Mouse (Mus musculus) liver (tissue): Measurements from ENCODE around the gene Galnt13.
"Not testable (repeated sequence)": the region's sequence is repeated elsewhere in the genome, so short reads cannot be mapped to it uniquely, and the experiment has no call there.

ENCODE experiments used
- DNase-seq: peaks from one replicate; pipeline ENCODE4 v3.0.0-alpha.2; 2020; ENCODE audit warnings: mixed read lengths

The Galnt13 gene

DNA sequence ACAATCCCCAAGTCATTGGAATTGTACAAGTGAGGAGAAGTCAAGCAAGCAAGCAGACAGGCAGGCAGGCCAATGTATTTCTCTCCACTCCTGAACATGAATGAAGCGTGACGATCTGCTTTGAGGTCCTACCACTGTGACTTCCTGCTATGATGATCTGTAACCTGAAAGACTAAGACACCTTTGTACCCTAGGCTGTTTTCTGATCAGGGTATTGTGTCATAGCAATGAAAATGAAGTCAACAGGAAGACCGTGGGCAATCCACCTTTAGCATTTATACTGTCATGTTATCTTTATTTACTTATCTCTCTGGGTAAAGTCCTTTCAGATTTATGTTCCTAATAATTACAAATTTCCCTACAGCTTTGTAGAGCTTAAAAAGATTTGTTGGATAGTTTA is 500.3 kb downstream of the Galnt13 start:
- DNase-seq: no peak

DNA sequence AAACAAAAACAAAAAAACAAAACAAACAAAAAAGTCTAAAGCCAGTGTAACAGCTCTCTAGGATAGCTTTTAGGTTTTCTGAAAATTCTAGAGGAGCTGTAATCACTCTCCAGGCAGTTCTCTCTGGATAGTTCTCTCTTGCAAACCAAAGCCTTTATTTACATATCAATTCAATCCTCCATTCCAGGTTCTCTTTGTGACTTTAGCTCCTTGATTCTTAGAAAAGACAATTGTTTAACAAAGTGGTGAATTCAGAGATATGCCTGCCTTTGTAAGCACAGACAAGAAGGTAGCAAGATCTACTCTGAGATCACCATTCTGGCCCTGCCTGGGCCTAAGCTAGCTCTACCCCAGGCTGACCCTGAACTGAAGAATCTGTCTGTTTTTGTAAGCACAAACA is 501.2 kb downstream of the Galnt13 start:
- no peak for DNase-seq

DNA sequence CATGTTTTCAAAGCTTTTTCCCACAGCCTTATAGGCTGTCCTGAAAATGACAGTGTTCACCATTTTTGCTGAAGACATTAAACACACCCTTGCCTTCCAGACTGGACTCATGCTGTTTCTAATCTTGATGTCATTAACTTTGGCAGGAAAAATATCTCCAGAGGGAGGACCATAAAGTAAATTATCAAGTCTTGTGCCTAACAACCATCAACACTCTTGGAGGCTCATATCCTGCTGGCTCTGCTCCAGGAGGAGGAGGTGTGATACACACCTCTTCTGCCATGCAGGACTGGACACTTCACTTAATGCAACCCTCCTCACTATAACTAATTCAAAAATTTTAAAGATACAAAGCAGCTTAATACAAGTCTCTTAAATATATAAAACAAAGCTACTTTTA is 502.0 kb downstream of the Galnt13 start:
- DNase-seq: no peak

DNA sequence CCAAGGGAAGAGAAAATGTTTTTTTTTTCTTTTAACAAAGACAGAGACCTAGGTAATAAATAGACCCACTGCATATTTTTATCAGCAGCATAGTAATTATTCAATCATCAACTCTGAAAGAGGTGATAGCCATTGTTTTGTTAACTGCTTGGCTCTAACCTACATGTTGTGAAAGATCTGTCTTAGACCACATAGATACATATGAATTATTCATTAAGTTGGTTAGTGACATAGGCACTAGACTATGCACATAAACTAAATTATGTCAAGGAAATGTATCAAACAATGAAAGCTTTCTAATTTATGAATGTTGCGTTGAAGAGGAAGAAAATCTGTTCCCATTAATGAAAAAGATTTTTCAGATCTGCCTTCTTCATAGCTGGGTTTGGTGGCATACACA is 507.3 kb downstream of the Galnt13 start:
- no peak for DNase-seq

DNA sequence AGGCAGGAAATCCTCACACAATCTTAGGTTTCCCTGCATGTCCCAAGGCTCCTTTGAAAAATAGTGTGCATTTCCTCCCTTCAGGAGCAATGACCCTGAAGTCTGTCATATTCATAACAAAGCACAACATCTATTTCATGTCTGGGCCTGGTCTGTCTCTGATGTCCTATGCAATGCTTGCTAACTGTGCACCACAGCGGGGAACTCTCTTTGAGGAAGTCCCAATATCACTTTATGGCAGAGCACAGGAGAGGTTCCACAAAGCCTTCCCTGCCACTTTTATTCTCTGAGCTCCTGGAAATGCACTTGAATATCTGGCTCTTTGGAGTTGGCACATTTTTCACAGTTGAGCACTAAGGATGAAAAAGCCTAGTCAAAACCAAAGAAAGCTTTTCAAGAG is 547.7 kb downstream of the Galnt13 start:
- no peak for DNase-seq

DNA sequence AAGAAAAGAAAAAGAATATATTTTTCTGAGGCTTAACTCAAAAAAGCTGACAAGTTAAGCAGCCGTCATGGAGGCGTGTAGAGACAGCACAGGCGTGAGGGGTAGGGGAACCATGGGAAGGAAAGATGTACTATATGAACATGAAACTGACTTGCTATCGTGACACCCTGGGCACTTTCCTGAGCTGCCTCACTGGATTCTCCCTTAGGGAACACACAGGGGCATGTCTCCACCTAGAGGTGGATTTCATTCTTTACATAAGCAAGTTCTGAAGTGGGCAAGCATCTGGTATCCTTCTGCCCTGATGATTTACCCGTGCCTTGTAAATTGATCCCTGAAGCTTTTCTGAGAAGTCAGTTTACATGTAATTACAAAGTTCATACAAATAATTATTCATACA is 586.4 kb downstream of the Galnt13 start:
- not testable (repeated sequence) for DNase-seq

DNA sequence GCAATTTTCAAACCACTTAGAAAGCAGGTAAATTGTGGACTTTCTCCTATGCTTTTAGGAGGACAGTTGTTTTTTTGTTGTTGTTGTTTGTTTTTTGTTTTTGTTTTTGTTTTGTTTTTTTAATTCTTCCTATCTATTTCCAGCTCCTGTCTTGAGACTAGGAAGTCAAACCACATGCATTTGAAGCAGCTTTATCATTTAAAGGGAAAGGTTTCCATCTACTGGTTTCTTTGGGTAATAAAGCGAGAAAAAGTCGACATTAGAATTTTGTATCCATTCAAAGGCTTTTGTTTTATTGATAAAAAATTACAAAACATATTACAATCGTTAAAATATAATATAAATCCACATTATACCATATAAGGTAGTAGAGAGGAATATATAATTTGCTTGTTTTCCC is 598.5 kb downstream of the Galnt13 start:
- DNase-seq: no peak

DNA sequence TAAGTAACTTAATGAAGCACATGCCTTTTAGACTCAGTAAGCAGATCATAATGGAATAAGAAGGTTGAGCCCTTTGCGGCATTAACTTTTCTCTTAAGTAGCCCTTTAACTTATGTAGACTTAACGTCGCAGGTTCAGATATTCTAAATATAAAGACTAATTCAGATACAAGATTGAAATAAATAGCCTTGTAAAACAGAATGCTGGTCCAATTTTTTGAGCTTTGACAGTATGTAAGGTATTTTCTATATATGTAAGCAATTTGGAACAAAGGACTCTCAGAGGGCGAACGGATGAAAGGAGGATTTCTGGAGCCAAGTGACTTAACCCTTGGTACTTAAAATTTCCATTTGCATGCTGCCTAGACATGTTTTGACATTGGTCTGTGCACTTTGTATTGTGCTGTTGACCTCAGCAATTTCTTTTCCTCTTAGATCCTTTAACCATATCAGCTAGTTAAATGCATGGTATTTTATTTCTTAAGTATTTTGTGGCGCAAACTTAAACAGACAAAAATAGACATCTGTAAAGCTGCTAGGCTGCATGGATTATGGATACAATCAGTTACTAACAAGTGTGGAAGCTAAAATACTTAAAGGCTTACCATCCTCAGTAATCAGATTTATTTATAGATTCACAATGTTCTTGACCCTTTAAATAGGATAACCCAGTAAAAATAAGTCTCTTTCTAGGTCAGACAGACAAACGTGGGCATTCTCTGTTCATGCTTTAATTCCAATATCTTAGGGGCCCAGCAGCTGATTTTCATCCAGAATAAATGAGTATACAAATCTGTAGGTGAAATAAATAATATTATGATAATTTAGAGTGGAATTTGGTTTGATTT is 629.6 kb downstream of the Galnt13 start:
- DNase-seq: no peak

DNA sequence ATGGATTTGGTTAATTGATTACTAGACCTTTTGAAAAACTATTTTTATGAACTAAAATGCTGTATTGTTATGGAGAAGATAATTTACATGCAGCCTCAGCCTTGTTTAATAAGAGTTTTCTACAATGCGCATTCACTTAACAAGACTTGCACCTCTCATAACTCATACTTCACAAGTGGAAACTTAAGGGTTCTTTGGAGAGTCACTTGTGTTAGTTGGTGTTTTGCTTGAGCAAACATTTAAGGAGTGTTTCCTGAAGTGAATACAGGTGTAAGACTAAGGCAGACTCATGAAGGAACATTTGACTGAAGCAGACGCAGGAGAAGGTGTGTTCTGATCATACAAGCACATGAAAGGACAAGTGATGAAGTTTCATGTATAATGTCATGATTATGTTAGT is 649.5 kb downstream of the Galnt13 start:
- DNase-seq: no peak

DNA sequence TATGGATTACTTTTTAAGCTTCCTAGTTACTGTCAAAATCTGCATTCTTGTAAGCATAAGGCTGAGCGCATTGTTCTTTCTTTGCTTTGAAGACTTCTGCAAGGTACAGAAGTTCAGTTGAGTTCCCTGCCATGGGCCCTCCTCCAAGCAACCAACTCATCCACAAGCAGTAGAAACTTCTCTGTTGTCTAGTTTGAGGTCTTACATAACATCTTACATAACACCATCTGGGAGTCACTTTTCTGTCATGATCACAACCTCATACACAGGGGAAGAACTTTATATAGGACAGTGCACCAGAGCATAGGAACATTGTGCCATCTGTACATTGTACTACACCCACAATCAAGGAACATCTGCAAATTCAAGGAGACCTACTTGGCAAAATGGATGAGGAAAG is 651.9 kb downstream of the Galnt13 start:
- no peak for DNase-seq

DNA sequence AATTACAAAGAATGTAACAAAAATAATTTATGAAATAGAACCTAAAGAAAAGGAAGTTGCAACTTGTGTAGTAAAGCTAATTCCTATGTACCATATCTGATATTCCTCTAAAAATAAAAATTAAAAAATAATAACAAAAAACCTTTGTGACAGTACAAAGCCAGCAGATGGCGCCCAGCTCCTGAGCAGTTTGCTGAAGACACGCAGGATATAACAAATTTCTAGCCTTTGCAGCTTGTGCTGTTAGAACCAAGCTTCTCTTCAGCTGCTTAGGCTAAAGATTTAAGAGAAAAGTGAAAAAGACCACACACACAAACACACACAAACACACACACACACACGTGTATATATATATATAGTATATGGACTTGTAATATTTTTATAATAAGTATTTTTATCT is 654.2 kb downstream of the Galnt13 start:
- peak; percentile 7 for DNase-seq

DNA sequence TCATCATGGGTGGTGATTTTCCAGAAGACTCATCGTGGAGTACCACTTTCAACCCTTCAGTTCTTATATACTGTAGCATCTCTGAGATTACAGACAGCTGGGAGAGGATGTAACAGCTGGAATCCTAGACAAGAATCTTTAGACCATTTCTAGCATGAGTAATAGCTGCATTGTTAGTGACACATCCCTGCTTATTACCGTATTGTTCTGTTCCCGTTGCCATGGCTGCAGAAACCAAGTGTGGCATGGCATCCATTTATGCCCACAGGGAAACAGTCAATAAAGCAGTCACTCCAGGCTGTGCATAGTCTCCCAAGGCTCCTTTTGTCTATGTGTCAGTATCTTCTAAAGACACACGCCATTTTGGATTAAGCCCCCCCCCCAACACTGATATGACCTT is 655.4 kb downstream of the Galnt13 start:
- no peak for DNase-seq

DNA sequence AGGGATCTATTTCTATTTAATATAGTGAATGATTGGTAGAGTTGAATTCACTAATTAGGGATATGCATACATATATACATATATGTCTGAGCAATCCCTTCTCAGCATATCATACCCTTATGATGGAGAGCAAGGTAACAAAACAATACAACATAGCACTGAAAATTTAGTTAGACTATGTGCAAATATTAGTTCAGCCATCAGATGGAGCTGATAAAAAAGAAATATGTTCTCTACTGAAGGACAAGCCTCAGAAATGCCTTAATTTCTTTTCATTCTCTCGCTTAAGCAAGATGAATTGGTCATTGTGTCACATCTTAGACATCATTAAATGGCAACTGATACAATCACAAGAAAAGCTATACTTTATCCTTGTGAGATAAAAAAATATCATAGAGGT is 663.0 kb downstream of the Galnt13 start:
- DNase-seq: no peak

DNA sequence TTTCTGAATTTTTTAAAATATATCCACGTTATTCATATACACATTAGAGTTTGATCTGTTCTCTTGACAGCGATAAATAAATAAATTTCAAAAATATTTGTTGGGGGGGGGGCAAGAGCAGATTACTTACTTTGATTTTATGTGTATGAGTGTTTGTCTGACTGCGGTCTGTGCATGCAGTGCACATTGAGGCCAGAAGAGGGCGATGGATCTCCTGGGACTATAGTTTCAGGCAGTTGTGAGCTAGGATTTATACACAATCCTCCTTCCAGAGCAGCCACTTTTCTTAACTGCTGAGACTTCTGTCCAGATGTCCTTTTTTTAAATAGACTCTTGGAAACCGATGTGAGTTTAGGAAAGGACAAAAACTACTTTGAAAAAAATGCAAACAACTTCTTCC is 665.2 kb downstream of the Galnt13 start:
- DNase-seq: no peak

DNA sequence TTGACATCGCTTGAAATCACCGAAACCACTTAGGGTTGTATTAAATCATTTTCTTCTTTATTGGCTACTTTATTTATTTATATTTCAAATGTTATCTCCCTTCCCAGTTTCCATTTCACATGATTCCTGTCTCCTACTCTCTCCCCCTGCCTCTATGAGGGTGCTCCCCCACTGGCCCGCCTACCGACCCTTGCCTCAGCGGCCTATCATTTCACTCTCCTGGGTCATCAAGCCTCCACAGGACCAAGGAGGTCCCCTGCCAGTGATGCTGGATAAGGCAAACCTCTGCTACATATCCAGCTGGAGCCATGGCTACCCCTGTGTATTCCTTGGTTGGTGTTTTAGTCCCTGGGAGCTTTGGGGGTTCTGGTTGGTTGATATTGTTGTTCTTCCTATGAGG is 667.4 kb downstream of the Galnt13 start:
- DNase-seq: no peak

DNA sequence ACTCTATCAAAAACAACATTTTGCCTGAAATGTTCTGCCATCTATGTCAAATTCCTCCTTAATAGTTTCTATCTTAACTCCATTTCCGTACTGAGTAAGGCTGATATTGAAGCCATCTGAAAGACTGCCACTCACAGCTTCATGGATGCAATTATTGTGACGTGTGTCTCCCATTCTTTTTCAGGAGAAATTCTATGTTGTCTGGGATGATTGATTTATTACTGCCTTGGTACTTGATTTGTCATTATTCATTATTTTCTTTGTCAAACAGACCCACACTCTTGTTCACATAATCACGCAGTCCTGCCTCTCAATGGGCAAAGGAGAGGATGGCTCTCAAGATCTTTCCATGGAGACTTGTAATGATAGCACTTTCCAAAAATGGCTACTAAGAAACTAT is 671.7 kb downstream of the Galnt13 start:
- DNase-seq: no peak

DNA sequence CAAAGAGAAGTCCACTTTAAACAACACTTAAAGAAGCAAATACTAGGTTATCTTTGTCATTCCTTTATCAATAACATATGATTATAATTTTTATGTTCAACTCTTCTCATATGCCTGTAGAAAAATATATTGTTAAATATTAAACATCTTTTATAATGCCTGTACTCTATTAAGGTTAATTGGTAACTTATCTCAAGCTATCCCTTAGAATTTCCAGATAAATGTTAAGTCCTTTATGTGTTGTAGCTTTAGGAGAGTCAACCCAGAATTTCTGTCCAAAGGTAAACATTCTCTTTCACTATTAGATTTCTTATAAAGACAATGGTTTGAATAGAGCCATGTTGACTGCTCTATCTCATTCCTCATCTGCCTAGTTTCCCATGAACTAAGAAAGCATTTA is 717.0 kb downstream of the Galnt13 start:
- DNase-seq: no peak

DNA sequence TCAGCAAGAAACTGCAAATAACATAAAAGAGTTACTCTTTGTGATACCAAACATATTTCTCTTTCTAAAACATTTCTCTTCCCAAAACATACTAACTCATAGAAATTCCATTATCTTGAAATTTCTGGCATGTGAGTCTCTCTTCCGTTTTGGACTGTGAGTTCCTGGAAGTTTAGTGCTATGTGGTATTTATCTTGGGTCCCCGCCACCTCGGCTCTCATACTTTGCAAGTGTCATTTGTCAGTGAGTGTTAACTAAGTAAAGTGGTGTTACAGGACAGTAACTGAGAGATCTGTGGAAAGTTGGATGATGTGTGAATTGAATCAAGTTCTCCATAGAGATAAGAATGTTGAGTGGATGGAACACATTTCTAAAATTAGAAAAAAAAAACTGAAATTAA is 728.7 kb downstream of the Galnt13 start:
- no peak for DNase-seq
